11 mouse cellular contexts compared by ENCODE assay signal in genomic region chr12:4386077-4386719, GRCm38 (mm10).
DNase-seq lines count a peak whose midpoint lies in the region; ATAC-seq and TF ChIP-seq lines count a peak whose summit lies in the region.
"Had no signal": no experiment of that assay in that cellular context is flagged by ENCODE, and none has a peak within 500 bp of the region (broad histone marks: within the 10 kb centered on the region; RNA-seq: fewer than 3 reads in every experiment).

No protein-coding gene starts in this region.

- peak; percentile 52 for DNase-seq in limb, embryonic 14.5 days (ENCODE audit: low spot score)
- DNase-seq in limb, embryonic 10.5 days (ENCODE audit: low spot score), result no peak
- peak; percentile 77 for DNase-seq in heart, postnatal 4 days
- DNase-seq in urinary bladder, postnatal 4 days (ENCODE audit: low spot score in 2 of 2), result no peak
- DNase-seq in yolk sac, embryonic 10.5 days (ENCODE audit: low spot score), result no peak
- DNase-seq: right cerebral cortex, postnatal 4 days; thymus, postnatal 14 days had no signal

- 73% methylated on average over 3 of the region's 3 CpGs for WGBS in limb, embryonic 14.5 days
- WGBS in limb, embryonic 10.5 days, result 90% methylated on average over 3 of the region's 3 CpGs

- H3K36me3 ChIP-seq in limb, embryonic 14.5 days (ENCODE audit: control insufficient read depth, insufficient read depth, low read length), result no peaks in the 10 kb centered on the region
- no peaks in the 10 kb centered on the region for H3K36me3 ChIP-seq in limb, embryonic 10.5 days
- H3K36me3 ChIP-seq: G1E had no signal

- no peak overlapping the region for H3K27ac ChIP-seq in limb, embryonic 14.5 days (replicated peaks; ENCODE audit: low read depth, low read length)
- H3K27ac ChIP-seq in limb, embryonic 10.5 days, result no peak overlapping the region
- no peak overlapping the region; the same call in 1 of the 2 replicates for H3K27ac ChIP-seq in brown adipose tissue, adult 24 weeks (replicated peaks; ENCODE audit: low read depth, low read length)
- H3K27ac ChIP-seq: macrophage had no signal

- no peaks in the 10 kb centered on the region for H3K27me3 ChIP-seq in limb, embryonic 14.5 days (ENCODE audit: control insufficient read depth, insufficient read depth, low read length)
- no peaks in the 10 kb centered on the region for H3K27me3 ChIP-seq in limb, embryonic 10.5 days (ENCODE audit: low read depth, poor library complexity, severe bottlenecking)

- no peak overlapping the region for H3K9ac ChIP-seq in limb, embryonic 14.5 days (ENCODE audit: low read depth, low read length, severe bottlenecking)

- TF ChIP-seq POLR2A in limb, embryonic 14.5 days (IDR thresholded peaks at IDR 0.05; ENCODE audit: borderline replicate concordance, extremely low read depth, insufficient read depth, insufficient read length), result no peak

- no peaks in the 10 kb centered on the region for H3K9me3 ChIP-seq in limb, embryonic 14.5 days (ENCODE audit: control insufficient read depth, low read length)
- H3K9me3 ChIP-seq in limb, embryonic 10.5 days (replicated peaks), result no peaks in the 10 kb centered on the region
- H3K9me3 ChIP-seq: G1E had no signal

- H3K4me1 ChIP-seq in limb, embryonic 14.5 days (ENCODE audit: control insufficient read depth, insufficient read depth, low read length), result peaks cover 4% of the 10 kb centered on the region
- peaks cover under 1% of the 10 kb centered on the region for H3K4me1 ChIP-seq in limb, embryonic 10.5 days
- peaks cover 7% of the 10 kb centered on the region for H3K4me1 ChIP-seq in brown adipose tissue, adult 24 weeks (ENCODE audit: control insufficient read depth, insufficient read depth, insufficient read length, low read length)

- no peak for ATAC-seq in limb, embryonic 14.5 days (ENCODE audit: low FRiP score, low read depth)
- 0 out of 2 replicates have a peak, but pooled peaks have one; percentile 41 for ATAC-seq in megakaryocyte-erythroid progenitor cell, adult 5-6 weeks (replicated peaks; ENCODE audit: low FRiP score, low TSS enrichment, poor library complexity, severe bottlenecking)

- H3K4me2 ChIP-seq in limb, embryonic 14.5 days (replicated peaks; ENCODE audit: low read depth, low read length, severe bottlenecking), result no peak overlapping the region

- no peak overlapping the region for H3K4me3 ChIP-seq in limb, embryonic 14.5 days (replicated peaks; ENCODE audit: low read length)
- no peak overlapping the region for H3K4me3 ChIP-seq in limb, embryonic 10.5 days
- peak overlapping the region; percentile 23; the same call in 1 of the 2 replicates for H3K4me3 ChIP-seq in brown adipose tissue, adult 24 weeks (ENCODE audit: insufficient read depth, low read depth, low read length)

Comparison
In these comparisons a context has a peak if more than half of its experiments do, and no peak if none do; other contexts are left out.
1. DNase-seq: peak in limb, embryonic 14.5 days (single experiment) and heart, postnatal 4 days (single experiment); none in limb, embryonic 10.5 days (single experiment), urinary bladder, postnatal 4 days (0 of 2) and yolk sac, embryonic 10.5 days (single experiment).